Mouse (Mus musculus): Measurements from ENCODE around the gene Babam2. TPM values are rescaled to one million over a fixed set of nuclear protein-coding genes. Genes with fewer than 3 reads are reported as not detected.
A peak's percentile ranks its signal among the peaks of the same experiment; 100 is the strongest.

Babam2 gene
- total RNA-seq (2021): 10 to 100 TPM; 31.2 to 32.1 TPM

DNA sequence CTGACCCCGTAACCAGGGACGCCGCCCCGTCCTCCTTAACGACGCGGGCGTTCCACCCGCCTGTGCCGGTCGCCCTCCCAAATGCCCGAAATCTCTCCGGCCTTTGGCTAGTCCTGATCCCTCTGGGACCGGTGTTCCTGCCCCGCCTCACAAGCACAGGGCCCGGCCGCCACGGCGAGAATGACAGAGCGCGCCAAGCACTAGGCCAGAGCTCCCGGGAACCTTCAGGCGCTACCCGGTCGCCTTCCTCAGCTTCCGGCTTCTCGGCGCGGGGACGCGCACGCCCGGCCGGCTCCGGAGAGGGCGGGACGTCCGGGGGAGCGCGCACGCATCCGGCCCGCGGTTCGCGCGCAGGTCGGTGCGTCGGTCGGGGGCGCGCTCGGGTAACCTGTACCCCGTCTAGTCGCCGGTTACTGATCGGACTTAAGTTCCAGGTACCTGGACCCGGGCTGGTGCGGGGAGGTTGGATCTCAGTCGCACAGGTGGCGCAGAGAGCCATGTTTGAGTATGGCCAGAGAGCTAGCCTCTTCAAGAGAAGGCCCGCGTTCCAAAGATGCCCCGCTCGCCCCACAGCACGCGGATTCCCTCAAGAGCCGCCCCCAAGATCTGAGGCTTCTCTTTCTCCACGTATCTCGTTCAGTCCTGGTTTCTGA, at the start of gene Babam2:
Gene Babam2 (plus strand): TSS at position 41 of the 653 bp plus-strand sequence.
- intact Hi-C loops (cut with DNase I): loop anchor here (2.0 to 5.0 kb wide), 4 partner anchors 55 to 439 kb away; no protein-coding TSS in a partner anchor
- peak; percentile 86 for DNase-seq (ENCODE audit: low spot score)

GRCm38 (mm10) chr5:31650518-31651288, 46.8 kb upstream of the Babam2 start:
- intact Hi-C loops (cut with DNase I): no loop called here
- no peak for DNase-seq (ENCODE audit: low spot score)

GRCm38 (mm10) chr5:31655688-31656190, 41.7 kb upstream of the Babam2 start:
- DNase-seq (ENCODE audit: low spot score): no peak
- intact Hi-C loops (cut with DNase I): no loop called here

GRCm38 (mm10) chr5:31666176-31666575, 31.3 kb upstream of the Babam2 start:
- intact Hi-C loops (cut with DNase I): no loop called here
- no peak for DNase-seq (ENCODE audit: low spot score)

- DNase-seq (ENCODE audit: low spot score): no peak
- intact Hi-C loops (cut with DNase I): no loop called here
These were observed 29.0 kb upstream of the Babam2 start for GRCm38 (mm10) chr5:31668325-31668968.

DNA sequence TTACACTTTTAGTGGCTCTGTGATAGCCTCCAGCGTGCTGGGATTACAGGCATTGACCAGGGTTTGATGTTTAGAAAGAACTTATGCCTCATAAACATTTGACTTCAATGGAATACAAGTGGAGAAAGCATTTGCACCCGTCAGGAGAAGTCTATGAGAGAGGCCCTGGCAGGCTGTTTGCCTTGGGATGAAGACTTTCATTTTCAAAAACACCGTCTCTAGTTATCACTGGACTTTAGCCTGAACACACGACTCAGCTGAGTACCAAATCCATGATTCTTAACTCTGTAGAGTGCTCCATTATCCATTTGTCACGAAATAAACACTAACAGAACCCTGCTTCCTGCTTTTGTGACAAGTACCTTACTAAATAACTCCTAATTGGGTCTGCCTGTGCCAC, 27.5 kb upstream of the Babam2 start:
- DNase-seq (ENCODE audit: low spot score): no peak
- intact Hi-C loops (cut with DNase I): no loop called here

GRCm38 (mm10) chr5:31671137-31671536, 26.3 kb upstream of the Babam2 start:
- intact Hi-C loops (cut with DNase I): no loop called here
- no peak for DNase-seq (ENCODE audit: low spot score)

DNA sequence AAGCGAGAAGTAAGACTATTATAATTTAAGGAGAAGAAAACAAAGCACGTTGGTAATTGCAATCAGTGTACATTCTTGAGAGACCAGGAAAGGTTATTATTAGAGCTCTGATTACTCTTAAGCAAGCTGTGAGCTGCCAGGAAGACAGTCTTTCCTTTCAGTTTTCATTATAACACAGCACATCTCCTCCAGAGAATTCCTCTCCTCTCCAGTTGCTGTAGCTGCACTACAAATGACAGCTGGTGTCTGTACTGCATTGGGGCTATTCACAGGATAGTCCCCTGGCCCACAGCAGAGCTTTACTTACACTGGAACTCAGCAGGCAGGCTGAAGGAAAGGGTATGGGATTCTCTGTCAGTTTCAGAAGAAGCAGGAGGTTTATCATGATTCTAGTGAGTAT, 24.1 kb upstream of the Babam2 start:
- no peak for DNase-seq (ENCODE audit: low spot score)
- intact Hi-C loops (cut with DNase I): no loop called here

DNA sequence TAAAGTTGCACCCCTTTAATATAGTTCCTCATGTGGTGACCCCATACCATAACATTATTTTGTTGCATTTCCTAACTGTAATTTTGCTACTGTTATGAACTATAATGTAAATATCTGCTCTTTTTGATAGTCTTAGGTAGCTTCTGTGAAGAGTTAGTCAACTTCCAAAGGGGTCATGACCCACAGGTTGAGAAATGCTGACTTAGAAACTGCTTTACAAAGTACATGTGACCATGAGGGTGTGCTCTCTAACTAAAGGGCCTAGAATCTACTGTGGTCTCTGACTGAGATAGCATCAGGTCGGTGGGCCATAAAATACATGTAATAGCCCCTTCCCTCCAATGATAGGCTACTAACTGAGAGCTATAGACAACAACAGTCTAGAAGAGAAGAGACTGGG, 19.5 kb upstream of the Babam2 start:
- intact Hi-C loops (cut with DNase I): no loop called here
- DNase-seq (ENCODE audit: low spot score): no peak

- intact Hi-C loops (cut with DNase I): no loop called here
- DNase-seq (ENCODE audit: low spot score): no peak
These were observed 17.3 kb upstream of the Babam2 start for GRCm38 (mm10) chr5:31680183-31680582.

DNA sequence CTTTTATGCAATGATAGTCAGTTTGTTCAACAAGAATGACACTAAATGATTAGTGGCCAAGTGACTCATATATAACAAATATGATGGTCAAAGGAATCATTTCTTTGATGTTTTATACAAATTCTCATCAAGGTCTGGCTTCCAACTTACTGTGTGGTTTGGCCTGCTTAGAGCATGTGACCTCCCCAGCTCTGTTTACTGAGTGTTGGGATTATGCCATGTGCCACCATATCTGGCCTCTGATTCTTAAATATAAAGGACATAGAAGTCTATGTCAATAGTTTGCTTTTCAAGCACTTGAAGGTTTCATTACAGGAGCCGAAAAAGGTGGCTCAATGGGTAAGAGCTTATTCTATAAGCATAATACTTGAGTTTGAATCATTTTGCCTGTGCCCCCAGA, 15.2 kb upstream of the Babam2 start:
- no peak for DNase-seq (ENCODE audit: low spot score)
- intact Hi-C loops (cut with DNase I): no loop called here

- intact Hi-C loops (cut with DNase I): no loop called here
These were observed 11.4 kb upstream of the Babam2 start for GRCm38 (mm10) chr5:31686040-31686439.

DNA sequence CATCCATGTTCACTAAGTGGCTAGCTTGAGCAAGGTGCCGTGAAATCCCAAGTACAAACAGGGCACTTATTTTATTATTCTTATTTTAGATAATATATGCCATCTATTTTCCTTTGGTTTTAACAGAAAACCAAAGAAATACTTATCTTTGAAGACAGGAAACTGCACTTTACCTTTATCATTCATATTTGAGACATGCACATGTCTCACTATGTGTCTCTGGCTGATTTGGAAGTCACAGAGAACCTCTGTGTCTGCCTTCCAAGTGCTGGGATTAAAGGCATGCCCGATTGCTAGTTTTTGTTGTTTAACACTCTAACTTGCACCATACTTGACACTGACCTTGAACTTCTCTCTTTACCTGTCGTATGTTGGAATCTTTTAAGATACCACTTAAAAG, 9.5 kb upstream of the Babam2 start:
- intact Hi-C loops (cut with DNase I): no loop called here
- DNase-seq (ENCODE audit: low spot score): no peak

More at GRCm38 (mm10) chr5:31686040-31686439, 11.4 kb upstream of the Babam2 start:
- DNase-seq (ENCODE audit: low spot score): no peak

GRCm38 (mm10) chr5:31693191-31693590, 4.3 kb upstream of the Babam2 start:
- intact Hi-C loops (cut with DNase I): no loop called here
- no peak for DNase-seq (ENCODE audit: low spot score)

DNA sequence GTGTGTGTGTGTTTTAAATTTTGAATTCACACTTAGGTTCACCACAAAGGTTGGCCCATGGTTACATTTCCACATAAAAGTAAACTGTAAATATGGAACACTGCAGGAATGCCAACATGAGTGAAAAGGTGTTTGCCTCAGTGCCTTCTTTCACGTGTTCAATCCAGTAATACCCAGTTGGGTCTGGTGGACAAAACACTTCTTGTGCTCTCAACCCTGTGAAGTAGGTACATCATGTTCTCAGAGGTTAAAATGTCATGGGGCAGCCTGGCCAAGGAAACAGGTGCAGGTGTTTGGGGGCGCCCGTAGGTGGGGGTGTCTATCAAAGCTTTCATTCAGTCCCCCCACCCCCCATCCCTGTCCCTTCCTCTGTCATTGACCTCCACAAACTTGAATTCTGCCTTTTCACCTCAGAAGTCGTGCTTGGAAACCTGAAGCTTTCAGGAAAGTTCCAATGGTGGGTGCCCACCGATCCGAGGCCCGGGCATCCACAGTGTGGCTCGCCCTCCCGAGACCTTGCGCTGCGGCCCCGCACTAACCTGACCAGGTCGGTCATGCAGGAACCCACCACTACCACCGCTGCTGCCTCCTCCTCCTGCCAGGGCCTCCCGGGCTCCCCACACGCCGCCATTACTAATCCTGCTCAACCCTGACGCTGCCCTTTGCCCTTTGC, 377 bp upstream of the Babam2 start, which contains the start of gene Rbks:
Gene Rbks (minus strand): TSS at position 657 of the 673 bp plus-strand sequence.
- DNase-seq (ENCODE audit: low spot score): no peak
- intact Hi-C loops (cut with DNase I): loop anchor here (2.0 to 5.0 kb wide), 3 partner anchors 55 to 130 kb away; no protein-coding TSS in a partner anchor

DNA sequence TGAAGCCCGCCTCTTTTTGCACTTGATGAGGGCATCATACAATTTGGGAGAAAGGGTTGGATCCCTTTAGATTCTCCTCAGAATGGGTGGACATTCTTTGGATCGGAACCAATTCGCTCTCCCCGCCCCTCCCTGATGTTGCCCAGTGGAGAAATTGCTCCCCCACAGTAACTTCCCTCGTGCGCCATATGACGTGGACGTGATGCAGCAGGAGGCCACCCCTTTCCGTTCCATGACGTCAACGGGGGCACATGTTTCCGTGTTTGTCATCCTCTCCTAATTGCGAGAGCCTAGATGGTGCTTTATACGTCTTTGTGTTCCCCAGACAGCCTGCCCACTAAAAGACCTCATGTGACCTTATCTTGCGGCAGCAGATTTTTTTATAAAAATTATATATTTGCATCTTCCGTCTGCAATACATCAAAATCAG, 828 bp downstream of the Babam2 start:
- peak; percentile 84 for DNase-seq (ENCODE audit: low spot score)
- intact Hi-C loops (cut with DNase I): loop anchor here (2.0 to 5.0 kb wide), 3 partner anchors 54 to 438 kb away; no protein-coding TSS in a partner anchor

DNA sequence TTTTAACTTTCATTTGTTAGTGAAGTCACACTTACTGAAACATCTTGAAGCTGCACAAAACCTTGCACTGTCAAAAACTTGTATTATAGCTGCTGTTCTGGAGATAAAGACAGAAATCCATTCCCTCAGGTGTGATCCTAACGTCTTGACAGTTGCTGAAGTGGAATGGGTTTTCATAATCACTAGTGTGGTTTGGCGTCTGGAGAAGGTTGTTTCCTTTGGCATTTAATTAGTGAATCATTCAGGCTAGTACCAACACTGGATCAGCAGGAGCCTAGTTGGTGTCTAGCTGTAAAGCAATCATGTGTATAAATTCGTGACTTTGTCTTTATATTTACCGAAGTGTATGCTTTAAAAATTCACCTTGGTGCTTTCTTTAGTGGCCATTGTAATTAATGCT, 1.4 kb downstream of the Babam2 start:
- intact Hi-C loops (cut with DNase I): loop anchor here (2.0 to 5.0 kb wide), 3 partner anchors 53 to 438 kb away; no protein-coding TSS in a partner anchor
- DNase-seq (ENCODE audit: low spot score): no peak

GRCm38 (mm10) chr5:31699397-31699796, 1.9 kb downstream of the Babam2 start:
- no peak for DNase-seq (ENCODE audit: low spot score)
- intact Hi-C loops (cut with DNase I): loop anchor here (2.0 to 5.0 kb wide), 3 partner anchors 53 to 437 kb away; no protein-coding TSS in a partner anchor

GRCm38 (mm10) chr5:31704971-31705370, 7.5 kb downstream of the Babam2 start:
- DNase-seq (ENCODE audit: low spot score): no peak
- intact Hi-C loops (cut with DNase I): loop anchor here (5.0 kb wide), 1 partner anchor 122 kb away; no protein-coding TSS in a partner anchor

DNA sequence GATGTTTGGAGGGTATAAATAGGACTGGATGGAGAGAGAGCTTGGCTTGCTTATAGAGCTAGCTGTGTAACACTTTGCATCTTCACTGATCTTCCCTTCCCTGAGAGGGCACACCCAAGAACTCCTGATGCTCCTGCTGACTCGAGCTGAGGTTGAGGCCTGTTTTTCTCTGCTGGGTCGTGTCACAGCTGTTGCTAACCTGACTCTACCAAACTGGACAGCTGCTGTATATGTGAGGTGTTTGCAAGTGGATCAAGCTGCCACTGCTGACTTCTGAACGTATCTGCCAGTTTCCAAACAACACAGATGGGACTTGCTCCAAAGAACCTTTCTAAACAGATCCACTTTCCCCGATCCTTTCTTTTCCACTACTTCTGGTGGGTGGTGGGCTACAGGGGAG, 9.3 kb downstream of the Babam2 start:
- DNase-seq (ENCODE audit: low spot score): no peak
- intact Hi-C loops (cut with DNase I): loop anchor here (5.0 kb wide), 1 partner anchor 120 kb away; no protein-coding TSS in a partner anchor
